Mouse (Mus musculus) left cerebral cortex, adult 8-10 months (tissue): ENCODE data around the gene Stx18. TPM values are rescaled to one million over a fixed set of nuclear protein-coding genes. Genes with fewer than 3 reads are reported as not detected.

ENCODE experiments used
- total RNA-seq, 4 experiments: library from RNA; stranded (reverse); gene quantifications; 2 replicates each; pipeline ENCODE4 v1.2.4; 2022

The Stx18 gene
- total RNA-seq, 4 experiments from 2014 or later, result 33.7 to 39.7 (median 34.8) TPM

Other genes starting within 250 kb of the Stx18 start
- 1 to 10 TPM; 2.9 to 4.5 (median 3.9) TPM for gene Msx1, start 214.2 kb upstream of the Stx18 start, total RNA-seq
- 100 to 1,000 TPM; 431 to 543 (median 480) TPM for gene Nsg1, start 121.2 kb downstream of the Stx18 start, total RNA-seq
- gene Zbtb49, start 181.7 kb downstream of the Stx18 start, total RNA-seq, result 10 to 100 TPM; 16.7 to 22.0 (median 20.8) TPM
- gene Lyar, start 181.7 kb downstream of the Stx18 start, total RNA-seq, result 10 to 100 TPM in 3 of 4 experiments, 1 to 10 TPM in 1; 8.1 to 15.0 (median 11.0) TPM
- 10 to 100 TPM; 29.3 to 31.0 (median 29.8) TPM for gene Tmem128, start 221.4 kb downstream of the Stx18 start, total RNA-seq
- not detected for gene Otop1, start 237.2 kb downstream of the Stx18 start, total RNA-seq